Mouse (Mus musculus) thymus, adult 2 months (tissue): ENCODE measurements around the gene Emc1.

Experiments
- CTCF ChIP-seq: fragments of 200-500 bp; IDR thresholded peaks from 2 replicates; pipeline ENCODE4 v1.5.1; 2012; ENCODE audit warnings: mild to moderate bottlenecking, control low read depth, low read length, moderate library complexity, borderline replicate concordance; ENCODE audit not compliant: control insufficient read depth, poor library complexity, insufficient read depth; ENCODE audit errors: extremely low read depth
- POLR2A ChIP-seq: fragments of 200-500 bp; IDR thresholded peaks from 2 replicates; pipeline ENCODE4 v1.6.1; 2012; ENCODE audit warnings: mild to moderate bottlenecking, low read length, control low read depth, moderate library complexity; ENCODE audit not compliant: control insufficient read depth, poor library complexity, insufficient read depth; ENCODE audit errors: extremely low read depth

DNA sequence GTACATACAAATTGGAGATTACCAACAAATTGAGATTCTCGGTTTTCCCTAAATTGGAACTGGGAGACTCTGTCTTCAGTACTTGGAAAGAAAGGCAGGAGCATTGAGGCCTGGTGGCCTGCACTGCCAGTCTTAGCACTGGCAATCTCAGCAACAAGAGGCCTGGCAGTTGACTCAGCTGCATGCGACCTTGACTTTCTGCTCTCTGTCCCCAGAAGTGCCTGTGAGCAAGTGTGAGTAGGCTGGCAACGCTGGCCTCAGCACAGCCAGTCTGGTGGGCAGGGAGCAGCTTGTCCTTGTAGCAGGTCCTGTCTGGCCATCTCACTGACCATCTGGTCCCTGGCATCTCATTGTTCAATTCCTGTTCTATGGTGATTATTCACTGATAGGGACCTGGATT, 59.0 kb downstream of the Emc1 start:
- TF ChIP-seq CTCF (no peak), POLR2A (no peak)
